Mouse (Mus musculus): ENCODE results near the gene Kng1.
"Not testable (repeated sequence)": the region's sequence is repeated elsewhere in the genome, so short reads cannot be mapped to it uniquely, and the experiment has no call there.

The Kng1 gene

DNA sequence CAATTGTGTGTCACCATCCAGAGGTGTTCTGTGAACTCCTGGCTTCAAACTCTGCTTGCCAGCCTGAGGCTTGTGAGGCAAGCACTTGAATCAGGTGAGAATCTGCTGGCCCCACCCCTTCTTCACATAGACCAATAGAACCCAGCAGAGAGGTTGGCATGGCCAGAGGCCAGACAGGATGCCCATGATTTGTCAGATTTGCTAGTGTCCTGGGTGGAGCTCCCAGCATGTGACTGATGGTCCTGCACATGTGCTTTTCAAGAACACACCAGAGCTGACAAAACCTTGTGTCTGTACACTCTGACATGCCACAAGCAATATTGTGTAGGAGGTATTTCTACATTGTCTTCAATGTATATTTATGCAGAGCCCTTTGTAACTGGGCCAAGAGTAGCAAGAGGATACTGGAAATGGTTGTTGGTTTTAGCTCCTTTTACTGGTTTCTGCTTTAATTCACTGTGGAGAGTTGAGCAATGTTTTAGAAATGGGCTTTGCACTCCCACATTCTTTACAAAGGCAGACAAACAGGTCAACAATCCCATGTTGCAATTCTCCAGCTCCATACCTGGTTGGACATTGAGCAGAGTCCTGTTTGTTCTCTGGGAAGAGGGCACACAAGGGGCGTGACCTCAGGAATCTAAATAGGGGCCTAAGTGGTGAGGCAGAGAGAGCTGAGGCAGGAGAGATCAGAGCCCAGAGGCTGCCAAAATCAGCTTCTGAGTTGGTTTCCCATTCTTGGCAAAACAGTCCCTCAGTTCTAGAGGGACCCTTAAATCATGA, at the start of gene Kng1:
Kng1 (plus strand) TSS at position 198 of the 780 bp plus-strand sequence.
- DNase-seq, result not testable (repeated sequence)

DNA sequence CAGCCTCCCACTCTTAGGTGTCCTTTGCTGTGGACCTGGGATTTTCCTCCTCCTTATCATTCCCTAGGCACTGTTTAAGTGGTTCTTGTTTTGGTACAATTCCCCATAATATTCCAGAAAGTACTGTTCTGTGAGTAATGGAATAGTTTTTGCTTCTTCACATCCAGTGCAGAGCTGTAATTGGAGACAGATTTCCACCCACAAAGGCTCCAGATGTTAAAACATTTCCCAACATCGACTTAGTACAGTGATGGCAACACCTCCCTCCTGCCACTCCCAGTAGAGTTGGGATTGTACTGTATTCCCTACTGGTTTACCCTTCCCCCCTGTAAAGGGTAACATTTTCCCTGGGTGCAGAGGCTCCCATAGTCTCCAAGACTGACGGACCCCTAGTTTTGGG, 43.9 kb upstream of the Kng1 start:
- not testable (repeated sequence) for DNase-seq

DNA sequence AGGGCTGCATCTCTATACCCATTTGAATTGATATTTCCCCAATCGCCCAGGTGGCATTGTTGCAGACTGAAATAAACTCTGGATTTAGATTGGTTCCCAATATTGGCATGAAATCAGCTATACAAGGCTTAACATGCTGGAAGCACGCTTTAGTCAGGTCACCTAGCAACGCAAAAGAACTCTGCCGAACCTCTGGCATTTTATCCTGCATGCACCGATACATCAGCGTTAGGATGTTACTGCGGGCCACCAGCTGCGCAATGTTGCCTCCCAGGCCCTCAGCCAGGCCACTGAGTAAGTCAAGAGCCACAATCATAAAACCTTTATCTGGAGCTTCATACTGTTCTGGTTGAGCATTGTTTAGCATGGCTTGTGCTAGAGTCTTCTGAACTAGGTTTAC, 43.0 kb upstream of the Kng1 start:
- not testable (repeated sequence) for DNase-seq

DNA sequence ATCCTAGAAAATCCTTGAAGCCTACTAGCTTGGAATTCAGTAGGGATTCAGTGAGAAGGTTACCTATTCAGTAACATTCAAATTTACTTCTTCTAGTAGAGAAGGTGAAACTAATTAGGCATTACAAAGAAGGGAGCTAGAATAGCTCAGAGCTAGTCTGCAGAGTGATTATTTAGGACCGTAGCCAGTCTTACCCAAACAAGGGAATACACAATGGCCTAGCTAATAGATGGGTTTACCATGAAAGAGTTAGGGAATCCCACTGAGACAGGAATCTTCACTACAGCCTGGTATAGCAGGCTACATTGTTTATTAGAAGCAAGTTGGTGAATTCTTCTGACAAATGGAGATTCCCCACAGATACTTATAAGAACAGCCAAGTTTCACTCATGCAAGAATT, 37.1 kb upstream of the Kng1 start:
- DNase-seq, result not testable (repeated sequence)

DNA sequence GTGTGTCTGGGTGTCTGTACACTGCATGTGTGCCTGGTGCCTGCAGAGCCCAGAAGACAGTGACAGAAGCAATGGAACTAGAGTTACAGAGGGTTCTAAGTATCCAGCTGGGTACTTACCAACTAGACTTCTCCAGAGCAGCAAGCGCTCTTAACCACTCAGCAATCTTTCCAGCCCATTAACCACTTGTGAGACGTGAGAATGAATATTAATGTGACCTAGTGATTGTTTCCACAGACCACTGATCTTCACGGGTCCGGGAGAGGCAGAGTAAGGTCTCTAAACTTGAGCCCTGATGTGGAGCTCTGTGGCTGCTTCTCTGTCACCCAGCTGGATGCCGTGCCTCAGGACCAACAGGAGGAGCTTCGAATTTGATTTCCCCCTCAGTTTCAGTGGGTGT, 32.6 kb upstream of the Kng1 start:
- DNase-seq, result no peak

DNA sequence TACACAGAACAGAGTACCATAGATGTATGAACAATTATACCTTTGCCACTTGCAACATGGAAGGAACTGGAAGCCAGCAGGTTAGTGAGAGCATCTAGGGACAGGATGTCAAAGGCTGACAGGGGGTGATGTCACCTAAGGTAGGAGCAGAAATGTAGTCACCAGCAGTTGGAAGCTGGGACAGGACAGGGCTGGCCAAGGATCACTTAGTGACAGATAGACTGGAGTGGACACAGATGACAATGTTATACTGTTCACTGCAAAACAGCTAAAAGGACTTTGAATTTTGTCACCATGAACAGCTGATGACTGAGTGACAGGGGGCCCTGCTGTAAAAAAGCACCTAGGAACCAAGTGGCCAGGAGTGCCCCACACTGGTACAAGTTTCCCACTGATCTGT, 31.1 kb upstream of the Kng1 start:
- no peak for DNase-seq

DNA sequence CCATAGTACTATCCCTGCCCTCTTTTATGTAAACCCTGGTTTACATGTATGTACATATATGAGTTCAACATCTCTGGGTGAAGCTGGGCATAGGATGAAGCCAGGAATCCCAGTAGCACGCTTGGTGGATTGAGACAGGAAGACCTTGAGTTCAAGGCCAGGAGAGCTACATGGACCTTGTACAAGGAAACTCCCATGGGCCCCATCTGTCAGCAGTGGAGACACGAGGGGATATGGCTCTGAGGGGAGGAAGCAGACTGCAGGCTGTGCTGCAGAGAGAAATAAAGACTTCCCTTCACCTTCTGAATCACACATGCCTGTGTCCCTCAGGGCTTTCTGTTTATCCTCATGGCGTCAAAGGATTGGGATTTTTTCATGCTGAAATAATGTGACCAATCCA, 30.3 kb upstream of the Kng1 start:
- DNase-seq, result not testable (repeated sequence)

DNA sequence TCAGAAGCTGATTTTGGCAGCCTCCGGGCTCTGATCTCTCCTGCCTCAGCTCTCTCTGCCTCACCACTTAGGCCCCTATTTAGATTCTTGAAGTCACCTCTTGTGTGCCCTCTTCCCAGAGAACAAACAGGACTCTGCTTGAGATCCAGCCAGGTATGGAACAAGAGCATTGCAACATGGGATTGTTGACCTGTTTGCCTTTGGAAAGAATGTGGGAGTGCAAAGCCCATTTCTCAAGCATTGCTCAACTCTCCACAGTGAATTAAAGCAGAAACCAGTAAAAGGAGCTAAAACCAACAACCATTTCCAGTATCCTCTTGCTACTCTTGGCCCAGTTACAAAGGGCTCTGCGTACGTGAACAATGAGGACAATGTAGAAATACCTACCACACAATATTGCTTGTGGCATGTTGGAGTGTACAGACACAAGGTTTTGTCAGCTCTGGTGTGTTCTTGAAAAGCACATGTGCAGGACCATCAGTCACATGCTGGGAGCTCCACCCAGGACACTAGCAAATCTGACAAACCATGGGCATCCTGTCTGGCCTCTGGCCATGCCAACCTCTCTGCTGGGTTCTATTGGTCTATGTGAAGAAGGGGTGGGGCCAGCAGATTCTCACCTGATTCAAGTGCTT, 28.6 kb upstream of the Kng1 start, which contains the start of gene Kng2:
Kng2 (minus strand) TSS at position 517 of the 635 bp plus-strand sequence.
- not testable (repeated sequence) for DNase-seq

DNA sequence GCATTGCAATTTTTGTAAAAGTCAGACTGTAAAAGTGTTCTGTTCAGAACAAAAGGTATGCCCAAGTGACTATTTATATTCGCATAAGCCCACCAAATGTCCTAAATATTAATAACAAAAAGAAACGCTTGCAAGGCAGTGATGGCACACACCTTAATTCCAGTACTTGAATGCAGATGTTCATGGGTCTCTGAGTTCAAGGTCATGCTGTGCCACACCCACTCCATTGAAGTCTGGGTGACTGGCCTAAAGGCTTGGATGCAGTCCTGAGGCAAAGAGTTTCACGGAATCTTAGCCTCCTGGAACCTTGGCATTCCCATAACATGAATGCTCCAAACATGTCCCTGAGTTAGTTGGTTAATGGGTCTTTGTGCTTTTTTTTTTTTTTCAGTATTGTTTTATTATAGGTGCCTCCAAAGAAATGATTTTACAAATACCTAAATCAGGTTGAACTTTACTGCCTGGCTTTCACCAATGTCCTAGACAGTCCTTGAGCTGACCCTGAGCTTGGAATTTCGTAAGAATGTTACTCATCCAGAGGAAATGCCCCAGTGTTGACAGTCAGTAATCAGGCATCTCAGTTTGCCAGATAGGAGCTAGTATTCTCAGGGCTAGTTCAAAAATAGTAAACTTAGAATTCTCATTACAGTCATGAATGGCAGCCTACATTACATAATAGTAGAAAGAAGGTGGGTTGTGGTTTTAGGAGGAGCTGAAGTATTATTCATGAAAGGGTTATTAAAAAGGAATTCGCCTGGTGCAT, 26.8 kb upstream of the Kng1 start:
- DNase-seq, result no peak

DNA sequence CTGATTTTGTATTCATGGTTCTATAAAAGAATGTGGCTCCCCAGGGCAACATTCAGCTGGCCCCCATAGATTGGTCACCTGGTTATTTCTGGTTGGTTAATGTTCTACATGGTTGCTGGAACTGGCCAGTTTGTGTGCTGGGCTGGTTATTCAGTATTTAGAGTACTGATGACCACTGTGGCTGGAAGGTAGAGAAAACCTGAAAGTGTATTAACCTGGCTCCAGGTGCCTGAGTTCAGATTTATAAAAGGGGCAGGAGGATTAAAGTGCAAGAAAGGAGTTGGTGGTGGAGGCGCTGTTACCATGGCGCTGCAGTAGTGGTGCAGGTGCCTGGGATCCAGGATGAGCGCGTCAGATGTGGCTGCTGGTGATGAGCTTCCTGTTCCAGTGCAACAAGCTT, 24.0 kb upstream of the Kng1 start:
- no peak for DNase-seq

DNA sequence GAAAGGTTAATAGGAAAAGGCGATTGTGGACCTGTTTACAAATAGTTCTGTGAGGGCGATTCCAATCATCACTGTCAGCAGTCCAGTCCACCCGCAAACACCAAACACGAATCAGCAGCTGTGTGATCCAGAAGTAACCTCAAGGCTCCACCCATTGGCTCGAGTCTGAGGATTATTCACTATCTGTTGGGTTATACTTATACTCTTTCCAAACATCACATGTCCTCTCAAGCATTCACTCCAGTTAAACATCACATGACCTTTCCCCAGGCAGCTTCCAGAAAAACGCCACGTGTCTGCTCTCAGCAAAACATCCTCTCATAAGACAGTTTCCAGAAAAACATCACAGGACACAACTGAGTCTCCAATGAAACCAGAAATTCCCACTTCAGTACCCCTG, 19.9 kb upstream of the Kng1 start:
- no peak for DNase-seq

DNA sequence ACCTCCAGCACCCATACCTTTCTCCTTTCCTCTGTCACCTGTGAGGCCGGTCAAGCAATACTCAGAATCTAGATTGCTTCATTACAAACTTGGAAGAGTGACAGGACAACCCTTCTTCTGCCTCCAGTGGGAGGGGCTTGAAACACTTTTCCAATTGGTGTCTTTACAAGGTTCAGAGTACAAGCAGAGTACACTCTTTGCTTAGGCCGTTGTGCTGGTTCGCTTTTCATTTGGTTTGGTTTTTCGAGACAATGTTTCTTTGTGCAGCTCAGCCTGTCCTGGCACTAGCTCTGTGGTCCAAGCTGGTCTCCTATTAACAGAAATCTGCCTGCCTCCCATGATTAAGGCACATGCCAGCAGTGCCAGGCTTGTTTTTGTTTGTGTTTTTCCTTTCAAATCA, 18.4 kb upstream of the Kng1 start:
- no peak for DNase-seq

DNA sequence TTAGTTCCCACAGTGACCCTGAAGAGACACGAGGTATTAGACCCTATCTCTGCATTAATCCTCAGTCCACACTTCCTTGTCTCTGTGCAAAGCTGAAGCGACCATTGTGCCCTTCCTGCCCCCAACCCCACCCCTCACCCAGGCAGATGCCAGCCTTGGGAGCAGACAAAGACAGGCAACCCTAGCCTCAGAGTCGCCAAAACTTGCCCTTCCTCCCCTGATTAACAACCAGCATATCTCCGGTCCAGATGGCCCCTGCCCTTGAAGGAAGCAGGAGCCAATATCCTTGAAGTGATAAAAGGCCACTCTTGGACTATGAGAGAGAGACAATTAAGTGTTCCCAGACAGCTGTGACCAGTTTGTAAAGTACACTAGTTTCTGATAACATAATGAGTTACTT, 16.8 kb upstream of the Kng1 start:
- no peak for DNase-seq

DNA sequence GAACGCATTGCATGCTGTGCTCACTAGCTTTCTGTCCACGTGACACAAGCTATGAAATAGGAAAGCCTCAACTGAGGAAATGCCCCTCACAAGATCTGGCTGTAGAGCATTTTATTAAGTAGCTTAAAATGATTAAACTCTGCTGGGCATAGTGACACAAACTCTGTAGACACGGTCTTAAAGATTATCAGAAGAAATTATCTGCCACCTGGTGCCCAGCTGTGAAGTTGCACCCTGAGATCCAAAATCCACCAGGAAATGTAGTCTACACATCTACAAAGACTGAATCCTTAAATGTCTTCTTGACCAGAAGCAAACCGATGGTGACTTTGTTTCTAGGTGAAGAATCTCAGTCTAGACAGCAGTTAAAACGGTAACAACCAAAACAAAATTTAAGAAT, 11.3 kb upstream of the Kng1 start:
- no peak for DNase-seq

DNA sequence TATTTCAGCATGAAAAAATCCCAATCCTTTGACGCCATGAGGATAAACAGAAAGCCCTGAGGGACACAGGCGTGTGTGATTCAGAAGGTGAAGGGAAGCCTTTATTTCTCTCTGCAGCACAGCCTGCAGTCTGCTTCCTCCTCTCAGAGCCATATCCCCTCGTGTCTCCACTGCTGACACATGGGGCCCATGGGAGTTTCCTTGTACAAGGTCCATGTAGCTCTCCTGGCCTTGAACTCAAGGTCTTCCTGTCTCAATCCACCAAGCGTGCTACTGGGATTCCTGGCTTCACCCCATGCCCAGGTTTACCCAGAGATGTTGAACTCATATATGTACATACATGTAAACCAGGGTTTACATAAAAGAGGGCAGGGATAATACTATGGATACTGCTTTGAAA, 2.0 kb downstream of the Kng1 start:
- not testable (repeated sequence) for DNase-seq

DNA sequence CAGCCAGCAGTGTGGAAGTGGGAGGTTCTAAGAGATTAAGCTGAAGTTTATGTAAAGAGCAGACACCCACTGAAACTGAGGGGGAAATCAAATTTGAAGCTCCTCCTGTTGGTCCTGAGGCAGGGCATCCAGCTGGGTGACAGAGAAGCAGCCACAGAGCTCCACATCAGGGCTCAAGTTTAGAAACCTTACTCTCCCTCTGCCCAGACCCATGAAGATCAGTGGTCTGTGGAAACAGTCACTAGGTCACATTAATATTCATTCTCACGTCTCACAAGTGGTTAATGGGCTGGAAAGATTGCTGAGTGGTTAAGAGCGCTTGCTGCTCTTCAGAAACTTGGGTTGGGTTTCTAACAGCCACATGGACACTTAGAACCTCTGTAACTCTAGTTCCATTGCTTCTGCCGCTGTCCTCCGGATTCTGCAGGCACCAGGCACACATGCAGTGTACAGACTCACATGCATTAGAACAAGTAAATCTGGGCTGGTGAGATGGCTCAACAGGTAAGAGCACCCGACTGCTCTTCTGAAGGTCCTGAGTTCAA, 3.2 kb downstream of the Kng1 start:
- not testable (repeated sequence) for DNase-seq

DNA sequence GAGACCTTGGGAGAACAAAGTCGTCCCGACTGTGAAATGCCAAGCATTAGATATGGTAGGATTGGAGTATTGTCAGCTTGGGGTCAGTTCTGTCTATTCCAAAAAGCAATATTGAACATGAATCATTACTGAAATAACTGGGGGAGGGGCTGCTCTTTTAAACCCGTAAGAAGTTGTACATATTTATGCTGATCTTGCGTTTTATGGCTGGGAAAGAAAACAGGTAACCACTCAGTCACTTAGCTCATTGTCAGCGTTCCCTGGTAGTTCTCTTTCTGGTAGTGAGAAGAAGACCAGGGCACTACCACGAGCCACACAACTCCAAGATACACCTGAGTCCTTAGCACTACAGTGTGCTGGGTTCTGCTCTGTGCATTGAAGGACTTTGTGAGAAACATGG, 19.9 kb downstream of the Kng1 start:
- not testable (repeated sequence) for DNase-seq

DNA sequence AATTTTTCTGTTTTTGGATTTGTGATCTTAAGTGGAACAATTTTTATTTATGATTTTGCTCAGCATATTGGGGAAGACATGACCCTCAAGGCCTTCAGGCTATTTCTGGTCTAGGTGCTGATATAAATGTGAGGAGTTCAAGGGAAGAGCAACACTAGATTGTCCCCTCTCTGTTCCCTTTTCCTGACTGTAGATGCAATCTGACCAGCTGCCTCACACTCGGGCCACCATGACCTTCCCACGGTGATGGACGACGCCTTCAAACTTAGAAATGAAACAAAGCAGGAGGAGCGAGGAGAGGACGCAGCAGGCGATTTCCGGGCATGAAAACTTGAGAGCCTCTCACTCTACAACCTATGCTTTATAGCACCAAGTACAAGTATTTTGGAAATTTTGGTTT, 29.5 kb downstream of the Kng1 start:
- DNase-seq, result not testable (repeated sequence)

DNA sequence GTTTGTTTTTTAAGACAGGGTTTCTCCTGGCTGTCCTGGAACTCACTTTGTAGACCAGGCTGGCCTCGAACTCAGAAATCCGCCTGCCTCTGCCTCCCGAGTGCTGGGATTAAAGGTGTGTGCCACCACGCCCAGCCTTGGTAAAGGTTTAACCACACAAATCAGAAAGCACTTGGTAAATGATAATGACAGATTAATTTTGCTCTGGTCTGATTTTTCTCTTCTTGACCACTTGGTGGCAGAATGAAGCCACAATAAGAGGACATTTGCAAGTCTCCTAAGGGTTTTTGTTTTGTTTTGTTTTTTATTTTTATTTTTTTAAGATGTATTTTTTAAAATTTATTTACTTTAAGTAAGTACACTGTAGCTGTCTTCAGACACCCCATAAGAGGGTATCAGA, 30.0 kb downstream of the Kng1 start:
- not testable (repeated sequence) for DNase-seq

DNA sequence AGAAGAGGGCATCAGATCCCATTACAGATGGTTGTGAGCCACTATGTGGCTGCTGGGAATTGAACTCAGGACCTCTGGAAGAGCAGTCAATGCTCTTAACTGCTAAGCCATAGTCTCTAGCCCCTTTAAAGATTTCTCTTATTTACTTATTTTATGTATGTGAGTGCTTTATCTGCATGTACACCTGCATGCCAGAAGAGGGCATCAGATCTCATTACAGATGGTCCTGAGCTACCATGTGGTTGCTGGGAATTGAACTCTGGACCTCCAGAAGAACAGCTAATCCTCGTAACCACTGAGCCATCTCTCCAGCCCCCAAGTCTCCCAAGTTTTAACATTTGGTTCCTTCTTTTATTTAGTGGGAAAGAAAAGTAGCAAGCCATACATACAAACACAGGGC, 30.8 kb downstream of the Kng1 start:
- not testable (repeated sequence) for DNase-seq

DNA sequence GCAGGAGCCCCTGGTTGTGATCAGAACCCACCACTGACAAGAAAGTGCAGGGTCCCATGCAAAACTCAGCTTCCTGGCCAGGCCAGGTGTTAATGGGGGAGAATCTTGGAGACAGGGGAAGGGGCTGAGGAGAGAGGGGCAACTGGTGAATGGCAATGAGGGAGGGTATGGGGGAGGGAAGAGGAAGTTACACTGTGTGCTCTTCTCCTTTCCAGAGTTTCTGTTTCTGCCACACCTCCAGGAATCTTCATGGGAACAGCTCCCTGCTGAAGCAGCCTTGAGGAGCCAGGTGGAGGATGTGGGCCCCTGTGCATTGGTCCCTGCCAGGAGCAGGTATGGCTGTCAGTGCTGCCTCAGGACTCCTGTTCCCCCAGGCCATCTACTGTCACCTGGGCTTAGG, 33.7 kb downstream of the Kng1 start:
- not testable (repeated sequence) for DNase-seq

DNA sequence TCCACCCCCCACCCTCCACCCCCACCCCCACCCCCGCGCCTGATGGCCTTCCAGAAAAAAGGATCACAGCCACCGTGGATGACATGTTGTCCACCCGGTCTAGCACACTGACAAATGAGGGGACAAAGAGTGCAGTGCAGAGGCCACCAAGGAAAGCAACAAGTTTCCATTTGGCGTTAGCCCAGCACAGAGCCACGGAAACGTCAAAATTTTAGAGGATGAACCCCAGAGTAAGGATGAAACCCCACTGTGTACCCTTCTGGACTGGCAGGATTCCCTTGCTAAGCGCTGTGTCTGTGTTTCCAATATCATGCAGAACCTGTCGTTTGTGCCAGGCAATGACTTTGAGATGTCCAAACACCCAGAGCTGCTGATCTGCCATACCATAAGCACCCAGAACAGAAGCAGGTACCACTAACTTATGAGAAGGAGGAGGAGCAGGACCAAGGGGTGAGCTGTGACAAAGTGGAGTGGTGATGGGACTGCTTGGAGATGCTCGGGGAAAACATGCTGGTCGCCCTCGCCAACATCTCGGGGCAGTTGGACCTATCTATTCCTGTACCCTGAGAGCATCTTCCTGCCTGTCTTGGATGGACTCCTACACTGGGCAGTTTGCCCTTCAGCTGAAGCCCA, 35.8 kb downstream of the Kng1 start:
- DNase-seq, result no peak

DNA sequence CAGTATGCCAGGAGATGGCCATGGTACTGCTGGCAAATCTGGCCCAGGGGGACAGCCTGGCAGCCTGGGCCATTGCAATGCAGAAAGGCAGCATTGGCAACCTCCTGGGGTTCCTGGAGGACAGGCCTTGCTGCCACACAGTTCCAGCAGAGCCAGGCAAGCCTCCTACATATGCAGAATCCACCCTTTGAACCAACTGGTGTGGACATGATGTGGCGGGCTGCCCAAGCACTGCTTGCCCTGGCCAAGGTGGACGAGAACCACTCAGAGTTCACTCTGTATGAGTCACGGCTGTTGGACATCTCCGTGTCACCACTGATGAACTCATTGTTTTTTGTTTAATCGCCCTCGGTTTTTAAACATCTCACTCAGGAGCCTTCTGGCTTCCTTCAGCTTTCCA, 36.5 kb downstream of the Kng1 start:
- DNase-seq, result no peak
